Mouse (Mus musculus) testis, postnatal 14 days (tissue): ENCODE measurements at regions not wholly inside any gene's neighbourhood (a gene's known extent, or its start where the extent isn't known, plus 50 kb on each side); places are given as distances from the start of the nearest gene placed in this dataset.

Experiments used
- DNase-seq: peaks from one replicate; pipeline ENCODE4 v3.0.0; 2021; ENCODE audit warnings: low spot score

DNA sequence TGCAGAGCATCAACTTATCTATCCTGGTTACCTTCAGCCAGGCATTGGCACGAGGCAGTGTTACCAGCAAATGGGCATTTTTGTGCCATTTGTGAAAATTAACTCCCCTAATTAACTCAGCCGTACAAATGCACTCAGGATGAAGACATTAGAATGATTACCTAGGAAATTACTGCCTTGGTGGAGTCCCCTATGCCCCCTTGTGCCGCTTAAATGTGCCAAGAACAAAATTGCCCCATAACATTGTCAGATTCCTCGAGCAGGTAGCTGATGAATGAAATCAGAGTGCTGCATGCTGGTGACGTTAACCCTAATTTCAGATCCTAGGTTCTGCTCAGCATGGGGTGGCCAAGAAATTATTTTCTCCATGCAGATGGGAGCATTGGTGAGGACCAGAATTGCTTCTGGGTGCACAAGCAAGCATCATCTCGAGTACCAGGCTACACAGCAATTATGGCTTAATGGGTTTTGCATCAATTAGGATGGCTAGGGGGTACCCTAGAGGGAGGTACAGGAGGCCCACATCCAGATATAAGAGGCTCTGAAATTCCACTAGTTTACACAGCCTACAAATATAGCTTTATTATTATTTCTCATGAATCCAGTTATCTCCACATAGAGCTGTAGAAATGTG is 577.0 kb upstream of the Camk1g start:
- no peak for DNase-seq

- DNase-seq = no peak
Measured at GRCm38 (mm10) chr1:193935969-193936368, 565.9 kb upstream of the Camk1g start.

DNA sequence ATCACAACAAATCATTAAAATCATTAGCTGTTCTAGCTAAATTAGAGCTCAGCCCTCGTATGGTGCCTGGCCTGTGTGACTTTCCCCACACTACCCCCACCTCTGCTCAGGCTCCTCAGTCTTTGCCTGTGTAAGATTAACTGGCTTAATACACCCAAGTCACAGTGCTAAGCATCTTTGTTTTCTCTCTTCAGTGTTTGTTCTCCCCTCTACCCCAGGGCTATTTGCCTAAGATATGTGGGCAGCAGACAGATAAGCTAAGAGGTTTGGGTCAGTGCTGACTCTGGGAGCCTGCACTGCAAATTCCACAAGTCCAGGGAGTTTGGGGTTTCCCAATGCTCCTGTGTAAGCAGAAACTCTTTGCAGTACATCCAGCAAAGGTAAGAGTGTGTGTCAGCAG is 564.2 kb upstream of the Camk1g start:
- DNase-seq = no peak

DNA sequence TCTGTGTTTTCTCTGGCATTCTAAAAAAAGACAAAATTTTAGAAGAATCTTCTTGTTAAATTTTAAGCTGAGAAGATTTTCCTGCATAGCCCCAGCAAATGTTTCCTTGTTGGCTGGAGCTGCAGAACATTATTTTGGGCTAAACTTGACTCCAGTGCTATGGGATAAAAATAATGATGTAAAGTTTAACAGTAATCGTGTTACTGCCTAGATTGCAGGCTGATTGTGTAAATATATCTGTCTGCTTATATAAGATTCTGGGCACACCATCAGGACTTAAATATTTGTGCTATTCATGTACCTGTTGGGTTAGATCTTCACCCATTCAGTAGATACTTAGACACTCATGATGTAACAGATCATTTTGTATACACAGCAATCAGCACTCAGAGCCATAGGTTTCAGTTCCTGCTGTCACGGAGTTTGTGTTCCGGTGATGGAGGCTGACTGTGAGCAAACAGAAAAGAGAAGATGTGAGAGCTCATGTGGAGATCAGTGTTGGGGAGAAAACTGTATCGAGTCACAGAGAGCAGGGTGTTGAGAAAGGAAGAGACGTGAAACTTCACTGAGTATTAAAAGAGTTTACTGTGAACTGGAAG is 561.1 kb upstream of the Camk1g start:
- DNase-seq = no peak

- no peak for DNase-seq
Measured at GRCm38 (mm10) chr1:193928607-193929006, 558.5 kb upstream of the Camk1g start.

GRCm38 (mm10) chr1:193922756-193923155 is 552.7 kb upstream of the Camk1g start:
- no peak for DNase-seq

DNA sequence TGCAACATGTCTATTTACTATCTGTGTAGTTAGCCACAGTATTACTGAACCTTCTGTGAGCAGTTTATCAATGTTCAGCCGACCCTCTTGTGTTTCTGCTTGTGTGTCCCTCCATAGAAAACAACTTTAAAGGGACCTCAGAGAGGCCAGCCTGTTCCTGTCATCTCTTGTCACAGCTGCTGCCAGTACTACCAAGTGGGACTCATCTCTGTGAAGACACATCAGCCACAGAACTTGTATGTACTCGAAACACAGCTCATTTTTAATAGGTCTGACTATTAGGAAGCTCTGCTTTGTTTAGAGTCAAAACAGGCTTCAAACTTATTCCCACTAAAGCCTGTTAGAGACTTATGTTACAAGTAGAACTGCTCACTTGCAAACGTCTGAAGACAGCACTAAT is 549.1 kb upstream of the Camk1g start:
- DNase-seq = no peak

- DNase-seq = no peak
Measured at GRCm38 (mm10) chr1:193905711-193906110, 535.6 kb upstream of the Camk1g start.

- DNase-seq = no peak
Measured at GRCm38 (mm10) chr1:193894072-193894471, 524.0 kb upstream of the Camk1g start.

DNA sequence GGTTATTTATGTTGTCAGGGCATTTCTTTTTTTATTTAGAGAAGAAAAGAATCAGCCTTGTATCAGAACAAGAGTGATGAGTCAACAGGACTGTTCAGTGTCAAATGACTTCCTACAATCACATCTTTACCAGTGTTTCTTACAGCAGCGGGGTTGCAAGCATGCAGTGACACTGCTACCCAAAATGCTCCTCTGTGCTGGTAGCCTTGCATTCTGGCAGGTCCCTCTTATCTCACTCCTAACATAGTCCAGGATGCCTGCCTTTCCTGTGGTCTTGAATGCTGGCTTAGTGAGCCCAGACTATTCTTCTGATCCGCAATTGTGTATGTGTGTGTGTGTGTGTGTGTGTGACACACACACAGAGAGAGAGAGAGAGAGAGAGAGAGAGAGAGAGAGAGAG is 506.4 kb upstream of the Camk1g start:
- no peak for DNase-seq

- no peak for DNase-seq
Measured at GRCm38 (mm10) chr1:193876121-193876520, 506.0 kb upstream of the Camk1g start.

GRCm38 (mm10) chr1:193875287-193875686 is 505.2 kb upstream of the Camk1g start:
- DNase-seq = no peak

GRCm38 (mm10) chr1:193870731-193871130 is 500.6 kb upstream of the Camk1g start:
- DNase-seq = no peak

DNA sequence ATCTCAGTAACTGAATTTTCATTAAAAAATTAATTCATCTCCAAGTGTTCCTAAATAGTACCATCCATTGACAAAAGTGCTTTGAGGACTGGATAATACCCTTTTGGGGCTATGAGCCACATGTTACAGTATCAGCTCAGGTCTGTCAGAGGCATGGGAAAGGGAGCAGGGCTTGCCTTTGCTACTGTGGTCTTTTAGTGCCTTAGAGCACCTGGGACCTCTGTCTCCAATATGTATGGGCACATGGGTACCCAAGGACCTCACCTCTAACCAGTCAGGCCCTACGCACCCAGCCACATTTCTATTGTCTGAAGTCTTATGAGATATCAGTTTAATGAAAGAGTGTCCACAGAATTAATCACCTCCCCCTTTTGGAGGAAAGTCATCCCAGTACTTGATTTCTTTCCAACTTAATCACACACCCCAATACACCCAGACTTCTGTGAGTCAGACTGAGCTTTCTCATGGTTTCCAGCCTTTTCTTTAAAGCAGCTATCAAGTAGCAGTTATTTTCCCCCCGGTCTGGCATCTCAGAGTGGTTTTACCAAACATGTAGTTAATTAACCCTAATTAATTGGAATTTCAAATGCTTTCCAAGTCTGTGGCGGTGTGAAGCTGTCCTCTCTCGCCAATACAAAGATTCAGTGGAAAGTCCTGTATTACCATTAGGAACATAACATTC is 498.7 kb upstream of the Camk1g start:
- DNase-seq = no peak

DNA sequence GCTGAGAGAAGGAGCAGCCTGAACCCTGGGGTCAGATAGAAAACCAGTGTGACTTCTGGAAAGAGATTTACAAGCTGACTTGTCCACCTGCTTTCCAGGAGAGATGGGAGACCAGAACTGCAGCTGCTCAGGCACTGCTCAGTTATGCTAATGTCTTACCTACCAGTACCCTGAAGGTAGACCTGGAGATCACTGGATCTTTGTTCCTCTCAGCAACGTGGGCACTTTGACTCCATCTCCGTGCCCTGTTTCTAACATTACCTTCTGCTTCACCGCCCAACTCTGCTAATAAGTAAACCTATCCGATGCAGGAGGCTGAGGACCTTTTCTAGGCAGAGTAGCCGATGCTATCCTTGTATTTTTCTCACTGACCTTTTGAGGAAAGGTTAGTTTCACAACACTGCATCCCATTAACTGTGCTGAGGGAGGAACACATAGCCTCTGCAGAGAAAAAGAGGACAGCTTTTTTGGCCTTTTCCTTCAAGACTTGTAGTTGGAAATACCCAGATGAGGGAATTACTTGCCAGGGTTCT is 490.7 kb upstream of the Camk1g start:
- no peak for DNase-seq

GRCm38 (mm10) chr1:193860354-193860753 is 490.3 kb upstream of the Camk1g start:
- no peak for DNase-seq

GRCm38 (mm10) chr1:193859257-193860125 is 489.4 kb upstream of the Camk1g start:
- DNase-seq = no peak

GRCm38 (mm10) chr1:193847922-193848321 is 477.8 kb upstream of the Camk1g start:
- no peak for DNase-seq

DNA sequence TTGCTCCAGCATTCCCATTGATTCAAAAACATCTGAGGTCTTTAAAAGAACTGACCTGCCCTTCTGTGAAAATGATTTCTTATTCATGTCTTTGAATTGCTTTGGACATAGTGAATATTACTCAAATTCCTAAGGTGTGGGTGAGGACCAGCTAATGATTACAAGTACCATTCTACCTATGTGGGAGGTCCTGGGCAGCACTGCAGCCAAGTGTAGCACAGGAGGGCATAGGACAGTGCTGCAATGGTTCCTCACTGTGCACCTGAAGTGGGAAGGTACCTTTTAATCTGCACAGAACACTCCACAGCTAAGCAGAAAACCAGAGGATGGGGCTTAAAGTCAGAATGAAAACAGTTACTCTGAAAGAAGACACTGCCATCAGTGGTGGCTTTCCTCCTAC is 474.8 kb upstream of the Camk1g start:
- no peak for DNase-seq

DNA sequence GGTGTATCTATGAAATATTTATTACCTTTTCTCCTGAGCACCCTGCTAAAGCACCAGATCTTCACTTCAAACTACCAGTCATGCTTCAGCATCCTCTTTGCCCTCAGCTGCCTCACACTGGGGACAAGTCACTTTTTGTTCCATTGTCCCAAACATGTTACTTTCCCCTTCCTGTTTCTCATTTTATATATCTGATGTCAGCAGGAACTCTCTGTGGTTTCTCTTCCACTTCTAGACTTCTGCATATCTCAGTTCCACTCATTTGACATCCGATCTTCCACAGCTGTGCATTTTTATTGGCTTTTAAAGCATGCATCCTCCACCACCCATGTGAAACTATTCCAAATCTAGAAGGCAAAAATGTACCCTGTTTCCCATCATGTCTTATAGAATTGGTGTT is 474.4 kb upstream of the Camk1g start:
- no peak for DNase-seq

- DNase-seq = no peak
Measured at GRCm38 (mm10) chr1:193800998-193801397, 430.9 kb upstream of the Camk1g start.

DNA sequence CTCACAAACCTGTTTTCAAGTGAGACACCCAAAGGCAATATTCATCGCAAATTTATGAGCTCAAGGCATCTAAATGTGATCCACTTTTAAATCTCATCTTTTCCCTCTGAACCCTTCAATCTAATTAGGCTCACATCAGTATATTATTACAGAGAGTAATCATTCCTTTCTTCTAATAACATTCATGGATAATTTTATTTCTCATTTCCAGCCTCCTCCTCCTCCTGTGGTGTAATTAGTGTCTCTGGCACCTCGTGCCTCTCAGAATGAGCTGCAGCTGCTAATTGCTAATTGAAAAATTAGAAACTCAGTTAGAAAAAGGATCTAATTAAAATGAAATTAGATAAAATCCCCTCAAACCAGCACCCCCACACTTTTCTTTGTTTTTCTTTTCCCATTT is 420.5 kb upstream of the Camk1g start:
- DNase-seq = no peak
